Mouse (Mus musculus): Measurements from ENCODE around the gene Map3k1.

GRCm38 (mm10) chr13:111777865-111778264 is 30.9 kb downstream of the Map3k1 start:
- TF ChIP-seq POLR2A (IDR thresholded peaks at IDR 0.05; ENCODE audit: borderline replicate concordance, low read depth, low read length) (no peak), CTCF (IDR thresholded peaks at IDR 0.05; ENCODE audit: low read depth, low read length) (no peak)

All from bone marrow macrophage, adult 2 months (primary cell).